Mouse (Mus musculus) MEL (cell line): ENCODE results near the gene Yju2. TPM values are rescaled to one million over a fixed set of nuclear protein-coding genes. Genes with fewer than 3 reads are reported as not detected.

ENCODE experiments used
- DNase-seq: peaks from one replicate; pipeline ENCODE4 v3.0.0; 2011; ENCODE audit warnings: low read depth, low spot score
- H3K27ac ChIP-seq: 2 replicates; pipeline ENCODE4 v1.5.1; 2012; ENCODE audit warnings: low read depth, mild to moderate bottlenecking, control low read depth, low read length, moderate library complexity; ENCODE audit not compliant: control insufficient read depth
- H3K27me3 ChIP-seq, 2 experiments: fragments of 150-350 bp in 1 of 2; sonication (generic) in 1 of 2; 2 replicates each; pipeline ENCODE4 v1.6.1; 2012; ENCODE audit warnings: low read length in 2 of 2, mild to moderate bottlenecking in 2 of 2, improper control_type of control experiment in 1 of 2, moderate library complexity in 1 of 2; ENCODE audit not compliant: insufficient read depth in 2 of 2, control insufficient read depth in 1 of 2
- H3K36me3 ChIP-seq, 2 experiments: 2 replicates each; pipeline ENCODE4 v1.6.1; 2012 to 2014; ENCODE audit warnings: low read length in 2 of 2, improper control_type of control experiment in 1 of 2, inconsistent platforms in 1 of 2, mild to moderate bottlenecking in 1 of 2; ENCODE audit not compliant: insufficient read depth in 2 of 2, control insufficient read depth in 1 of 2
- H3K4me1 ChIP-seq, 2 experiments: fragments of 150-350 bp in 1 of 2; sonication (generic) in 1 of 2; 2 replicates each; pipeline ENCODE4 v1.6.1; 2012; ENCODE audit warnings: low read length in 2 of 2, improper control_type of control experiment in 1 of 2, mild to moderate bottlenecking in 1 of 2; ENCODE audit not compliant: insufficient read depth in 2 of 2, control insufficient read depth in 1 of 2
- H3K4me3 ChIP-seq, 2 experiments: fragments of 150-350 bp in 1 of 2; sonication (generic) in 1 of 2; 2 replicates each; pipeline ENCODE4 v1.5.1; 2012; ENCODE audit warnings: low read depth in 2 of 2, low read length in 2 of 2, mild to moderate bottlenecking in 2 of 2, moderate library complexity in 2 of 2, control low read depth in 1 of 2, improper control_type of control experiment in 1 of 2; ENCODE audit not compliant: control insufficient read depth in 1 of 2, insufficient read depth in 1 of 2
- H3K79me2 ChIP-seq: 2 replicates; pipeline ENCODE4 v1.6.1; 2012; ENCODE audit warnings: mild to moderate bottlenecking, low read length, moderate library complexity; ENCODE audit not compliant: control insufficient read depth, poor library complexity, insufficient read depth
- H3K9ac ChIP-seq: 2 replicates; pipeline ENCODE4 v1.6.1; 2012; ENCODE audit warnings: low read depth, mild to moderate bottlenecking, control low read depth, low read length, moderate library complexity; ENCODE audit not compliant: control insufficient read depth, poor library complexity, severe bottlenecking
- H3K9me3 ChIP-seq: fragments of 150-350 bp; sonication (generic); replicated peaks from 2 replicates; pipeline ENCODE4 v1.6.1; 2012; ENCODE audit warnings: mild to moderate bottlenecking, low read length, improper control_type of control experiment, moderate library complexity; ENCODE audit not compliant: insufficient read depth
- CHD1 ChIP-seq: IDR thresholded peaks from 2 replicates; pipeline ENCODE4 v1.6.1; 2012; ENCODE audit warnings: low read depth, mild to moderate bottlenecking, inconsistent platforms, low read length, improper control_type of control experiment
- CHD2 ChIP-seq: IDR thresholded peaks from 2 replicates; pipeline ENCODE4 v1.6.1; 2011; ENCODE audit warnings: low read length, improper control_type of control experiment
- E2F4 ChIP-seq: IDR thresholded peaks from 2 replicates; pipeline ENCODE4 v1.6.1; 2011; ENCODE audit warnings: low read depth, low read length, improper control_type of control experiment, borderline replicate concordance
- ELF1 ChIP-seq: IDR thresholded peaks from 2 replicates; pipeline ENCODE4 v1.6.1; 2014; ENCODE audit warnings: low read depth, mild to moderate bottlenecking, inconsistent platforms, low read length, improper control_type of control experiment, moderate library complexity
- ETS1 ChIP-seq: IDR thresholded peaks from 2 replicates; pipeline ENCODE4 v1.6.1; 2012; ENCODE audit warnings: low read depth, mild to moderate bottlenecking, inconsistent platforms, low read length, improper control_type of control experiment, moderate library complexity
- GATA1 ChIP-seq: IDR thresholded peaks from 2 replicates; pipeline ENCODE4 v1.6.1; 2011; ENCODE audit warnings: low read depth, low read length, improper control_type of control experiment
- HCFC1 ChIP-seq: IDR thresholded peaks from 2 replicates; pipeline ENCODE4 v1.6.1; 2012; ENCODE audit warnings: low read depth, mild to moderate bottlenecking, inconsistent platforms, low read length, improper control_type of control experiment, moderate library complexity
- JUND ChIP-seq: IDR thresholded peaks from 2 replicates; pipeline ENCODE4 v1.6.1; 2011; ENCODE audit warnings: low read depth, mild to moderate bottlenecking, improper control_type of control experiment, low read length
- MAFK ChIP-seq: IDR thresholded peaks from 2 replicates; pipeline ENCODE4 v1.6.1; 2011; ENCODE audit warnings: low read depth, mild to moderate bottlenecking, low read length, improper control_type of control experiment, borderline replicate concordance
- MAX ChIP-seq: IDR thresholded peaks from 2 replicates; pipeline ENCODE4 v1.6.1; 2011; ENCODE audit warnings: low read length, improper control_type of control experiment
- MAZ ChIP-seq: IDR thresholded peaks from 2 replicates; pipeline ENCODE4 v1.6.1; 2012; ENCODE audit warnings: low read depth, mild to moderate bottlenecking, inconsistent platforms, low read length, improper control_type of control experiment
- MEF2A ChIP-seq: IDR thresholded peaks from 2 replicates; pipeline ENCODE4 v1.6.1; 2014; ENCODE audit warnings: low read depth, mild to moderate bottlenecking, inconsistent platforms, low read length, improper control_type of control experiment; ENCODE audit not compliant: poor library complexity, insufficient replicate concordance, severe bottlenecking; ENCODE audit errors: extremely low read depth
- MXI1 ChIP-seq: IDR thresholded peaks from 2 replicates; pipeline ENCODE4 v1.6.1; 2011; ENCODE audit warnings: mild to moderate bottlenecking, low read depth, low read length, improper control_type of control experiment
- MYC ChIP-seq: IDR thresholded peaks from 2 replicates; pipeline ENCODE4 v1.6.1; 2011; ENCODE audit warnings: low read depth, mild to moderate bottlenecking, low read length, improper control_type of control experiment, moderate library complexity
- NELFE ChIP-seq: IDR thresholded peaks from 2 replicates; pipeline ENCODE4 v1.6.1; 2011; ENCODE audit warnings: low read depth, low read length, improper control_type of control experiment
- NRF1 ChIP-seq: IDR thresholded peaks from 2 replicates; pipeline ENCODE4 v1.6.1; 2014; ENCODE audit warnings: low read depth, mild to moderate bottlenecking, inconsistent platforms, low read length, improper control_type of control experiment, moderate library complexity; ENCODE audit not compliant: poor library complexity, insufficient read depth, severe bottlenecking
- POLR2A ChIP-seq, 2 experiments: IDR thresholded peaks; 2 replicates each; pipeline ENCODE4 v1.6.1; 2011 to 2012; ENCODE audit warnings: low read length in 2 of 2, mild to moderate bottlenecking in 2 of 2, control low read depth in 1 of 2, improper control_type of control experiment in 1 of 2, low read depth in 1 of 2, moderate library complexity in 1 of 2; ENCODE audit not compliant: control insufficient read depth in 1 of 2, insufficient read depth in 1 of 2, poor library complexity in 1 of 2
- POLR2AphosphoS2 ChIP-seq: IDR thresholded peaks from 2 replicates; pipeline ENCODE4 v1.6.1; 2011; ENCODE audit warnings: low read length, improper control_type of control experiment
- RCOR1 ChIP-seq: IDR thresholded peaks from 2 replicates; pipeline ENCODE4 v1.6.1; 2012; ENCODE audit warnings: low read depth, mild to moderate bottlenecking, inconsistent platforms, low read length, improper control_type of control experiment
- SIN3A ChIP-seq: IDR thresholded peaks from 2 replicates; pipeline ENCODE4 v1.6.1; 2012; ENCODE audit warnings: low read length, improper control_type of control experiment, inconsistent platforms
- TBP ChIP-seq: IDR thresholded peaks from 2 replicates; pipeline ENCODE4 v1.8.0; 2011; ENCODE audit warnings: low read depth, low read length, improper control_type of control experiment
- TCF12 ChIP-seq: IDR thresholded peaks from 2 replicates; pipeline ENCODE4 v1.6.1; 2014; ENCODE audit warnings: low read depth, mild to moderate bottlenecking, inconsistent platforms, low read length, improper control_type of control experiment, moderate library complexity
- UBTF ChIP-seq: IDR thresholded peaks from 2 replicates; pipeline ENCODE4 v1.6.1; 2012; ENCODE audit warnings: low read depth, mild to moderate bottlenecking, inconsistent platforms, low read length, improper control_type of control experiment, moderate library complexity, borderline replicate concordance; ENCODE audit not compliant: insufficient read depth
- USF1 ChIP-seq: IDR thresholded peaks from 2 replicates; pipeline ENCODE4 v1.6.1; 2014; ENCODE audit warnings: low read depth, mild to moderate bottlenecking, inconsistent platforms, low read length, improper control_type of control experiment, moderate library complexity
- ZNF384 ChIP-seq: IDR thresholded peaks from 2 replicates; pipeline ENCODE4 v1.6.1; 2012; ENCODE audit warnings: low read depth, mild to moderate bottlenecking, inconsistent platforms, low read length, improper control_type of control experiment
- polyA plus RNA-seq, 2 experiments: library from polyadenylated mRNA; stranded (reverse) in 1 of 2; unstranded in 1 of 2; fragments of >175 nt in 1 of 2; fragments of >200 nt in 1 of 2; gene quantifications; 2 replicates each; pipeline versions ENCODE4 v1.2.1 to v1.2.4; 2012; ENCODE audit warnings: low replicate concordance in 2 of 2, low read depth in 1 of 2; ENCODE audit not compliant: insufficient read length in 2 of 2, insufficient read depth in 1 of 2, missing spikeins in 1 of 2
- total RNA-seq: library from RNA; depleted of rRNA; stranded (reverse); fragments of 300-350 nt; gene quantifications from 2 replicates; pipeline ENCODE4 v1.2.3, GENCODE M21; 2012; rRNA removed

Gene Yju2
- 17.6 and 18.6 TPM in 2 replicates for total RNA-seq
- polyA plus RNA-seq, result 10 to 100 TPM; 25.2 to 91.8 TPM

- Histone ChIP-seq H3K27me3 (no peaks in the 10 kb centered on the region), H3K4me1 (peaks cover 6 to 15% of the 10 kb centered on the region in 2 experiments; a peak in 3 of 4 replicates), H3K36me3 (peaks cover 0 to 5% of the 10 kb centered on the region in 2 experiments; a peak in 1 of 4 replicates), H3K4me3 (peak within 1 kb of the TSS; percentile 79 to 93), H3K27ac (peak within 1 kb of the TSS; percentile 96), H3K9me3 (no peaks in the 10 kb centered on the region), H3K9ac (peak within 1 kb of the TSS; percentile 93), H3K79me2 (peaks cover 10% of the 10 kb centered on the region)
- peak; percentile 98 for DNase-seq
- TF ChIP-seq USF1 (peak; percentile 35; the same call in 1 of the 2 replicates), JUND (peak; percentile 72; the same call in 1 of the 2 replicates), MAZ (0 out of 2 replicates have a peak, but pooled peaks have one; percentile 18), HCFC1 (peak; percentile 94), POLR2A (IDR thresholded peaks at IDR 0.05; ENCODE audit: control insufficient read depth in 1 of 2, insufficient read depth in 1 of 2, low read depth in 1 of 2, low read length in 2 of 2, poor library complexity in 1 of 2) (peak; percentile 47 to 93; a peak in 3 of 4 replicates), NELFE (peak; percentile 73), MAX (peak; percentile 62; the same call in 1 of the 2 replicates), ZNF384 (no peak), MAFK (no peak), TBP (peak; percentile 96), MYC (peak; percentile 92), POLR2AphosphoS2 (peak; percentile 63), CHD1 (0 out of 2 replicates have a peak, but pooled peaks have one; percentile 53), ETS1 (no peak), RCOR1 (no peak; the same call in 1 of the 2 replicates), ELF1 (peak; percentile 83), CHD2 (peak; percentile 57), SIN3A (peak; percentile 64), MEF2A (no peak), GATA1 (peak; percentile 66; the same call in 1 of the 2 replicates), E2F4 (0 out of 2 replicates have a peak, but pooled peaks have one; percentile 41), UBTF (no peak), NRF1 (peak; percentile 75), MXI1 (peak; percentile 78; the same call in 1 of the 2 replicates), TCF12 (peak; percentile 81)
Measured at GRCm38 (mm10) chr17:55958918-55959728, at the start of gene Yju2. Gene Yju2 (plus strand): TSS chr17:55959099.
